Mouse (Mus musculus) cerebellum, adult (tissue): ENCODE data around the gene Vrk1.

Experiments
- ATAC-seq: cut with Nextera tagmentation; 2 replicates; pipeline ENCODE4 v1.9.2; 2017; ENCODE audit warnings: mild to moderate bottlenecking, moderate library complexity, mixed read lengths; ENCODE audit not compliant: insufficient number of reproducible peaks, low FRiP score, low TSS enrichment

Gene Vrk1

GRCm38 (mm10) chr12:106010065-106010915 is at the start of gene Vrk1:
TSS of gene Vrk1 (plus strand) at chr12:106010228.
- peak; percentile 99 for ATAC-seq

- no peak for ATAC-seq
Measured at GRCm38 (mm10) chr12:105960592-105961330, 49.3 kb upstream of the Vrk1 start.

GRCm38 (mm10) chr12:105961667-105962066 is 48.4 kb upstream of the Vrk1 start:
- ATAC-seq: no peak

- peak; percentile 82 for ATAC-seq
Measured at GRCm38 (mm10) chr12:105962103-105963011, 47.7 kb upstream of the Vrk1 start.

GRCm38 (mm10) chr12:105963012-105963572 is 46.9 kb upstream of the Vrk1 start:
- ATAC-seq: 0 out of 2 replicates have a peak, but pooled peaks have one; percentile 23

- no peak for ATAC-seq
Measured at GRCm38 (mm10) chr12:105966887-105967637, 43.0 kb upstream of the Vrk1 start.

GRCm38 (mm10) chr12:105967806-105968205 is 42.2 kb upstream of the Vrk1 start:
- no peak for ATAC-seq

- no peak for ATAC-seq
Measured at GRCm38 (mm10) chr12:105971182-105971581, 38.8 kb upstream of the Vrk1 start.

GRCm38 (mm10) chr12:105972673-105973072 is 37.4 kb upstream of the Vrk1 start:
- no peak for ATAC-seq

- ATAC-seq: no peak
Measured at GRCm38 (mm10) chr12:105973691-105974090, 36.3 kb upstream of the Vrk1 start.

- no peak for ATAC-seq
Measured at GRCm38 (mm10) chr12:105974107-105974506, 35.9 kb upstream of the Vrk1 start.

- ATAC-seq: no peak
Measured at GRCm38 (mm10) chr12:105981121-105981973, 28.7 kb upstream of the Vrk1 start.

GRCm38 (mm10) chr12:105981974-105982305 is 28.1 kb upstream of the Vrk1 start:
- ATAC-seq: no peak

GRCm38 (mm10) chr12:105982598-105982997 is 27.4 kb upstream of the Vrk1 start:
- ATAC-seq: no peak

GRCm38 (mm10) chr12:105983499-105983898 is 26.5 kb upstream of the Vrk1 start:
- no peak for ATAC-seq

- no peak for ATAC-seq
Measured at GRCm38 (mm10) chr12:105988434-105988833, 21.6 kb upstream of the Vrk1 start.

- ATAC-seq: no peak
Measured at GRCm38 (mm10) chr12:105992756-105993155, 17.3 kb upstream of the Vrk1 start.

GRCm38 (mm10) chr12:105993356-105993755 is 16.7 kb upstream of the Vrk1 start:
- ATAC-seq: no peak

GRCm38 (mm10) chr12:105995940-105996339 is 14.1 kb upstream of the Vrk1 start:
- ATAC-seq: no peak
